Comparison of ENCODE assay signal across 8 mouse cellular contexts in the genomic region with DNA sequence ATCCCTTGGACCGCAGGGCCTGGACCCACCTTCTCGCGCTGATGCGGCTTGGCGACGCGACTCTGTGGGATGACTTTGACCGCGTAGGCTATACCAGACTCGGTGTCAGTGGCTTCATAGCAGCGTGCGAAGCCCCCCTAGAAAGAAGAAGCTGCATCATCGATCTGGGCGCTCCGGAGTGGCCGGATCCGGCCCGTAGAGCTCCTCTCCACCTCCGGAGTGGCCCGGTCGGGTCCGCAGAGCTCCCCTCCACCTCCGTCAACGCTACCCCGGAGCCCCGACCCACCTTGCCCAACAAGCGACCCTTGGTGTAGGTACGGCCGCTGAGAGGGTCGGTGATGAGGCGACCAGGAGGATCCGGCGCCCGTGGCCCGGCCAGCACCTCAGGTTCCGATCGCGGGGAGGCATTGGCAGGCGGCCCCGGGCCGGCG. TPM values are rescaled to one million over a fixed set of nuclear protein-coding genes. Genes with fewer than 3 reads are reported as not detected.
DNase-seq lines count a peak whose midpoint lies in the region; ATAC-seq and TF ChIP-seq lines count a peak whose summit lies in the region.

No protein-coding gene starts in this region.

- TF ChIP-seq CTCF in kidney, postnatal 0 days (IDR thresholded peaks at IDR 0.05; ENCODE audit: low read depth) = no peak
- TF ChIP-seq CTCF in bone marrow, adult 2 months (IDR thresholded peaks at IDR 0.05; ENCODE audit: control insufficient read depth, insufficient read depth, low read length) = no peak

- DNase-seq in kidney, postnatal 0 days (ENCODE audit: low spot score) = no peak
- DNase-seq in kidney, postnatal 4 days = no peak
- DNase-seq in heart, postnatal 36 days = peak; percentile 21 to 24
- no peak for DNase-seq in right cerebral cortex, postnatal 36 days (ENCODE audit: low spot score in 2 of 2)
- DNase-seq in adrenal gland, adult 8-10 months = no peak
- DNase-seq in frontal cortex, postnatal 14 days (ENCODE audit: low spot score in 2 of 2) = no peak

- no peaks in the 10 kb centered on the region; the same call in 1 of the 2 replicates for H3K4me1 ChIP-seq in kidney, postnatal 0 days (replicated peaks; ENCODE audit: insufficient read depth, low read length)
- peaks cover 7% of the 10 kb centered on the region for H3K4me1 ChIP-seq in bone marrow, adult 2 months (ENCODE audit: control insufficient read depth, insufficient read depth, low read length)

- 0 out of 2 replicates have a peak, but pooled peaks cover 2% of the 10 kb centered on the region for H3K36me3 ChIP-seq in kidney, postnatal 0 days (ENCODE audit: insufficient read depth, low read length)

- no peaks in the 10 kb centered on the region for H3K9me3 ChIP-seq in kidney, postnatal 0 days (replicated peaks; ENCODE audit: low read length)

- intact Hi-C loops in heart, postnatal 36 days (cut with DNase I) = no loop called here

- no peak for TF ChIP-seq POLR2A in bone marrow, adult 2 months (IDR thresholded peaks at IDR 0.05; ENCODE audit: borderline replicate concordance, control insufficient read depth, low read depth, low read length)

- WGBS in kidney, postnatal 0 days = under 1% methylated on average over 41 of the region's 42 CpGs
- 1% methylated on average over 42 of the region's 42 CpGs for WGBS in bone marrow, adult 2 months

- H3K9ac ChIP-seq in kidney, postnatal 0 days (ENCODE audit: low read depth, low read length) = peak overlapping the region; percentile 82

- peak overlapping the region; percentile 95 for H3K4me2 ChIP-seq in kidney, postnatal 0 days (ENCODE audit: low read length)

- no peaks in the 10 kb centered on the region for H3K27me3 ChIP-seq in kidney, postnatal 0 days (ENCODE audit: insufficient read depth, low read length)

- no peak overlapping the region for H3K27ac ChIP-seq in kidney, postnatal 0 days
- H3K27ac ChIP-seq in bone marrow, adult 2 months (ENCODE audit: control insufficient read depth, insufficient read depth, low read depth, low read length, poor library complexity) = peak overlapping the region; percentile 39

- H3K4me3 ChIP-seq in kidney, postnatal 0 days (replicated peaks; ENCODE audit: low read depth, low read length) = peak overlapping the region; percentile 76
- H3K4me3 ChIP-seq in bone marrow, adult 2 months (replicated peaks; ENCODE audit: control insufficient read depth, low read depth, low read length) = peak overlapping the region; percentile 65

- peak; percentile 9 for ATAC-seq in kidney, postnatal 0 days (replicated peaks; ENCODE audit: low FRiP score, low read depth)
- peak; percentile 10; the same call in 1 of the 2 replicates for ATAC-seq in megakaryocyte progenitor cell, adult 5-6 weeks (replicated peaks; ENCODE audit: poor library complexity)

RNA-seq across cellular contexts. Expression of a gene that starts 0.4 kb away (rescaled TPM):
- polyA plus RNA-seq in kidney, postnatal 0 days (2015; fragmentation: Nextera tagmentation; extraction: Ambion mirVana) = 3.7 and 4.0 TPM in 2 replicates
- polyA plus RNA-seq in bone marrow, adult 2 months (2011; ENCODE audit: insufficient read depth, insufficient read length, low replicate concordance, missing spikeins) = 3.1 and 7.8 TPM in 2 replicates
- 1 to 10 TPM; 1.2 to 2.4 TPM for total RNA-seq in heart, postnatal 36 days (2021)
- total RNA-seq in megakaryocyte progenitor cell, adult 5-6 weeks (2015) = 1.4 and 2.0 TPM in 2 replicates
- total RNA-seq in megakaryocyte progenitor cell, adult 5-6 weeks (2017) = 1.1 and 4.1 TPM in 2 replicates
- total RNA-seq in adrenal gland, adult 8-10 months (2022) = 10 to 100 TPM in 1 of 4 experiments, 1 to 10 TPM in 3; 4.5 to 18.0 (median 5.8) TPM

RNA-seq across cellular contexts. Expression of a gene that starts 6.8 kb away (rescaled TPM):
- polyA plus RNA-seq in kidney, postnatal 0 days (2015; fragmentation: Nextera tagmentation; extraction: Ambion mirVana) = 0.24 TPM in 1 of 2 replicates, not detected in the other
- not detected in 2 replicates for polyA plus RNA-seq in bone marrow, adult 2 months (2011; ENCODE audit: insufficient read depth, insufficient read length, low replicate concordance, missing spikeins)
- not detected for total RNA-seq in heart, postnatal 36 days (2021)
- not detected in 2 replicates for total RNA-seq in megakaryocyte progenitor cell, adult 5-6 weeks (2015)
- total RNA-seq in megakaryocyte progenitor cell, adult 5-6 weeks (2017) = not detected in 2 replicates
- not detected for total RNA-seq in adrenal gland, adult 8-10 months (2022)

RNA-seq across cellular contexts. Expression of a gene that starts 7.9 kb away (rescaled TPM):
- polyA plus RNA-seq in kidney, postnatal 0 days (2015; fragmentation: Nextera tagmentation; extraction: Ambion mirVana) = 4.3 and 4.9 TPM in 2 replicates
- polyA plus RNA-seq in bone marrow, adult 2 months (2011; ENCODE audit: insufficient read depth, insufficient read length, low replicate concordance, missing spikeins) = 2.9 and 7.0 TPM in 2 replicates
- total RNA-seq in heart, postnatal 36 days (2021) = 1 to 10 TPM; 1.8 to 2.4 TPM
- total RNA-seq in megakaryocyte progenitor cell, adult 5-6 weeks (2015) = 9.1 and 10.2 TPM in 2 replicates
- 6.4 and 8.9 TPM in 2 replicates for total RNA-seq in megakaryocyte progenitor cell, adult 5-6 weeks (2017)
- total RNA-seq in adrenal gland, adult 8-10 months (2022) = 10 to 100 TPM in 1 of 4 experiments, 1 to 10 TPM in 3; 6.6 to 11.4 (median 9.1) TPM

RNA-seq across cellular contexts. Expression of a gene that starts 22.7 kb away (rescaled TPM):
- 988 and 1,137 TPM in 2 replicates for polyA plus RNA-seq in kidney, postnatal 0 days (2015; fragmentation: Nextera tagmentation; extraction: Ambion mirVana)
- 2,334 and 3,425 TPM in 2 replicates for polyA plus RNA-seq in bone marrow, adult 2 months (2011; ENCODE audit: insufficient read depth, insufficient read length, low replicate concordance, missing spikeins)
- total RNA-seq in heart, postnatal 36 days (2021) = 100 to 1,000 TPM; 550 to 602 TPM
- total RNA-seq in megakaryocyte progenitor cell, adult 5-6 weeks (2015) = 4,838 and 5,186 TPM in 2 replicates
- total RNA-seq in megakaryocyte progenitor cell, adult 5-6 weeks (2017) = 1,989 and 2,131 TPM in 2 replicates
- total RNA-seq in adrenal gland, adult 8-10 months (2022) = 1,000 to 10,000 TPM in 2 of 4 experiments, 100 to 1,000 TPM in 2; 974 to 1,059 (median 1,012) TPM

RNA-seq across cellular contexts. Expression of a gene that starts 37.5 kb away (rescaled TPM):
- polyA plus RNA-seq in kidney, postnatal 0 days (2015; fragmentation: Nextera tagmentation; extraction: Ambion mirVana) = 4.0 TPM in 2 replicates
- 1.5 and 2.8 TPM in 2 replicates for polyA plus RNA-seq in bone marrow, adult 2 months (2011; ENCODE audit: insufficient read depth, insufficient read length, low replicate concordance, missing spikeins)
- total RNA-seq in heart, postnatal 36 days (2021) = 1 to 10 TPM; 1.3 to 2.3 TPM
- 0.30 and 1.3 TPM in 2 replicates for total RNA-seq in megakaryocyte progenitor cell, adult 5-6 weeks (2015)
- 0.08 and 0.57 TPM in 2 replicates for total RNA-seq in megakaryocyte progenitor cell, adult 5-6 weeks (2017)
- 1 to 10 TPM; 3.8 to 9.0 (median 8.3) TPM for total RNA-seq in adrenal gland, adult 8-10 months (2022)

Comparison
In these comparisons a context has a peak if more than half of its experiments do, and no peak if none do; other contexts are left out.
1. DNase-seq: peak in heart, postnatal 36 days (2 of 2); none in kidney, postnatal 0 days (single experiment), kidney, postnatal 4 days (0 of 2), right cerebral cortex, postnatal 36 days (0 of 2), adrenal gland, adult 8-10 months (single experiment) and frontal cortex, postnatal 14 days (0 of 2).